Comparison of ENCODE assay signal across 1 mouse cellular context in the genomic region with DNA sequence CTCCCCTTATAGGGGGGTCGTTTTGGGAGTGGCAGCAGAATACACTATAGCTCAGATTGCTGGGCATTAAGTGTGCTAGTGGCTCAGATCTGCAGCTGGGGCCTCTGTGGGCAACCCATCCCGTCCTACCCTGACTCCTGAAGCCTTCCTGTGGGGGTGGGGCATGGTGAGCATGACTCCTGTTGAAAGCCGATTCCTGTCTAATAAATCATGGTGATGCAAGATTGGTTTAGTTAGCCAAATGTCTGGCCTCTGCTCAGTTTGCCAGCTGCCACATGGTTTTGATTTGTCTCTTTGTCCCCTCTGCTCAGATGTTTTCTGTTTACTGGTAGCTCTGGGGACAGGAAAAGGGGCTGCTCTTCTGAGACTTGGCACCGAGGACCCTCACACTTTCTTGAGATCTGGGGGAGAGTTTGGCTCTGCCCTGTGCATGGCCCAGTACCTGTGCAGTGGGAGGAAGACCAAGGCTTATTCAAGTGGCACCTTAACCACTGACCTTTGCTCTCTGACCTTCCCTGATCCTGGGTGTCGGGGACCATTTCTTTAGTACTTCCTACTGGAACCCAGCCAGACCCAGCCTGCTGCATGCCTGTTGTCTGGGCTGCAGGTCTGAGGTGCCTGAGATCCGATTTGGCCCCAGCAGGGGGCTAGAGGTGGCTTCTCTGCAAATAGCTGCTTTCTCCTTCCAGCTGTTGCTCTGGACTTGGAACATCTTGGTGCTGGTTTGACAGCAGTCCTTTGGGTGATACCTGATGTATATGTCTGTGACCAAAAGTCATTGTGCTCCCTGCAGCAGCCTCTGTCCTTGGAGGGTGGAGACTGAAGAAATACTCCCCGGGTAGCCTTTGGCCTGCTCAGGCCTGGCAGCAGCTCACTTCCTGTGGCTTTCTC.
TF ChIP-seq lines count a peak whose summit lies in the region.

No protein-coding gene starts in this region.

TF ChIP-seq in myocyte, 11 proteins besides CTCF, POLR2A, EP300 and RAD21 (continued from another document):
- no peak for TF ChIP-seq POLR2AphosphoS2 (IDR thresholded peaks at IDR 0.05; ENCODE audit: insufficient read length, low read depth)
- TF ChIP-seq REST (IDR thresholded peaks at IDR 0.05; ENCODE audit: insufficient read depth, insufficient read length): no peak
- TF ChIP-seq USF1 (IDR thresholded peaks at IDR 0.05; ENCODE audit: low read depth): no peak
- peak in 1 of 3 experiments; percentile 16 for TF ChIP-seq MYOD1 (IDR thresholded peaks at IDR 0.05; ENCODE audit: control insufficient read depth in 1 of 3, insufficient read length in 2 of 3, low read depth in 2 of 3)
- TF ChIP-seq TCF3 (IDR thresholded peaks at IDR 0.05; ENCODE audit: insufficient read length, low read depth): no peak
- no peak for TF ChIP-seq E2F4 (IDR thresholded peaks at IDR 0.05; ENCODE audit: insufficient read depth)
- peak; percentile 94 for TF ChIP-seq CEBPB (IDR thresholded peaks at IDR 0.05; ENCODE audit: insufficient read depth, poor library complexity, severe bottlenecking)
- no peak for TF ChIP-seq SRF (IDR thresholded peaks at IDR 0.05; ENCODE audit: control insufficient read depth, insufficient read length, low read depth)
